Mouse (Mus musculus) heart, embryonic 14.5 days (tissue): Measurements from ENCODE around the gene Krt79. TPM values are rescaled to one million over a fixed set of nuclear protein-coding genes. Genes with fewer than 3 reads are reported as not detected.
A peak's percentile ranks its signal among the peaks of the same experiment; 100 is the strongest.

ENCODE experiments used
- ATAC-seq: fragments of 200-750 bp; cut with Nextera tagmentation; 2 replicates; pipeline ENCODE4 v1.8.0; 2017; ENCODE audit warnings: low read depth, moderate TSS enrichment; ENCODE audit not compliant: insufficient number of reproducible peaks, insufficient read depth, low FRiP score
- H3K27ac ChIP-seq, 2 experiments: fragments of 200-500 bp in 1 of 2; fragments of 300-500 bp in 1 of 2; sonication (generic) in 1 of 2; replicated peaks in 1 of 2; 2 replicates each; pipeline ENCODE4 v1.5.1; 2012 to 2014; ENCODE audit warnings: low read depth in 2 of 2, low read length in 2 of 2, control low read depth in 1 of 2, mild to moderate bottlenecking in 1 of 2, mixed read lengths in 1 of 2; ENCODE audit not compliant: control insufficient read depth in 1 of 2, insufficient read depth in 1 of 2
- H3K27me3 ChIP-seq: fragments of 300-500 bp; sonication (generic); 2 replicates; pipeline ENCODE4 v1.6.1; 2014; ENCODE audit warnings: mild to moderate bottlenecking, low read length, control low read depth; ENCODE audit not compliant: control insufficient read depth, insufficient read depth
- H3K36me3 ChIP-seq: fragments of 300-500 bp; sonication (generic); 2 replicates; pipeline ENCODE4 v1.6.1; 2014; ENCODE audit warnings: mild to moderate bottlenecking, control low read depth, low read length, mixed read lengths; ENCODE audit not compliant: control insufficient read depth, insufficient read depth
- H3K4me1 ChIP-seq, 2 experiments: fragments of 200-500 bp in 1 of 2; fragments of 300-500 bp in 1 of 2; sonication (generic) in 1 of 2; 2 replicates each; pipeline ENCODE4 v1.6.1; 2012 to 2014; ENCODE audit warnings: low read length in 2 of 2, control low read depth in 1 of 2, mixed read lengths in 1 of 2; ENCODE audit not compliant: control insufficient read depth in 2 of 2, insufficient read depth in 2 of 2
- H3K4me2 ChIP-seq: fragments of 300-500 bp; sonication (generic); 2 replicates; pipeline ENCODE4 v1.6.1; 2014; ENCODE audit warnings: mild to moderate bottlenecking, low read length
- H3K4me3 ChIP-seq, 2 experiments: fragments of 200-500 bp in 1 of 2; fragments of 300-500 bp in 1 of 2; sonication (generic) in 1 of 2; 2 replicates each; pipeline ENCODE4 v1.5.1; 2012 to 2014; ENCODE audit warnings: low read length in 2 of 2, mild to moderate bottlenecking in 2 of 2, control low read depth in 1 of 2, low read depth in 1 of 2, moderate library complexity in 1 of 2; ENCODE audit not compliant: control insufficient read depth in 1 of 2, insufficient read depth in 1 of 2
- H3K9ac ChIP-seq: fragments of 300-500 bp; sonication (generic); 2 replicates; pipeline ENCODE4 v1.6.1; 2014; ENCODE audit warnings: mild to moderate bottlenecking, low read length
- H3K9me3 ChIP-seq: fragments of 300-500 bp; sonication (generic); 2 replicates; pipeline ENCODE4 v1.6.1; 2016; ENCODE audit warnings: low read length, control low read depth; ENCODE audit not compliant: control insufficient read depth
- WGBS: fragments of 180-500 bp; shearing (Covaris S2); extraction: QIAGEN DNeasy Blood & Tissue Kit; methylation state at CpG from one replicate; pipeline ENCODE4 v1.1.7; 2014; 5-methylcytosine and 5-hydroxymethylcytosine counted together
- polyA plus RNA-seq: library from polyadenylated mRNA; unstranded; fragments of >200 nt; fragmentation: Nextera tagmentation; extraction: Ambion mirVana; gene quantifications from 2 replicates; pipeline ENCODE4 v1.2.1, GENCODE M21; 2014

Gene Krt79
- polyA plus RNA-seq, 1 experiment from 2014 or later, result 0.51 TPM

GRCm38 (mm10) chr15:101977043-101977726 is 37.1 kb upstream of the Krt79 start:
- ATAC-seq, result peak; percentile 92
- 3% methylated on average over 38 of the region's 39 CpGs for WGBS
- H3K4me1 ChIP-seq, result peaks cover 17 to 18% of the 10 kb centered on the region in 2 experiments

GRCm38 (mm10) chr15:101976641-101977040 is 36.5 kb upstream of the Krt79 start:
- Histone ChIP-seq H3K4me2 (peak overlapping the region; percentile 77), H3K4me3 (peak overlapping the region in 1 of 2 experiments; percentile 34; a peak in 2 of 4 replicates), H3K36me3 (no peaks in the 10 kb centered on the region), H3K9me3 (no peaks in the 10 kb centered on the region), H3K27ac (peak overlapping the region; percentile 50 to 86), H3K9ac (peak overlapping the region; percentile 74), H3K4me1 (peaks cover 17 to 18% of the 10 kb centered on the region in 2 experiments), H3K27me3 (no peaks in the 10 kb centered on the region; the same call in 1 of the 2 replicates)
- 67% methylated on average over 3 of the region's 3 CpGs for WGBS
- ATAC-seq, result no peak

More at GRCm38 (mm10) chr15:101977043-101977726, 37.1 kb upstream of the Krt79 start:
- Histone ChIP-seq H3K4me3 (peak overlapping the region; percentile 34 to 38), H3K27ac (peak overlapping the region; percentile 50 to 86), H3K36me3 (no peaks in the 10 kb centered on the region), H3K4me2 (peak overlapping the region; percentile 77), H3K9ac (peak overlapping the region; percentile 74), H3K9me3 (no peaks in the 10 kb centered on the region), H3K27me3 (no peaks in the 10 kb centered on the region; the same call in 1 of the 2 replicates)

GRCm38 (mm10) chr15:101976023-101976422 is 35.9 kb upstream of the Krt79 start:
- Histone ChIP-seq H3K36me3 (no peaks in the 10 kb centered on the region), H3K9ac (no peak overlapping the region), H3K4me2 (no peak overlapping the region), H3K27me3 (no peaks in the 10 kb centered on the region; the same call in 1 of the 2 replicates), H3K9me3 (no peaks in the 10 kb centered on the region), H3K27ac (no peak overlapping the region), H3K4me1 (peaks cover 17 to 18% of the 10 kb centered on the region in 2 experiments), H3K4me3 (no peak overlapping the region)
- ATAC-seq, result no peak
- 72% methylated on average over 5 of the region's 5 CpGs for WGBS

- H3K36me3 ChIP-seq, result no peaks in the 10 kb centered on the region
- no peaks in the 10 kb centered on the region; the same call in 1 of the 2 replicates for H3K27me3 ChIP-seq
- no peak for ATAC-seq
- no peak overlapping the region for H3K9ac ChIP-seq
- no peak overlapping the region for H3K27ac ChIP-seq
- 56% methylated on average over 15 of the region's 16 CpGs for WGBS
- peaks cover 17 to 18% of the 10 kb centered on the region in 2 experiments for H3K4me1 ChIP-seq
- H3K4me2 ChIP-seq, result no peak overlapping the region
- H3K4me3 ChIP-seq, result no peak overlapping the region
- H3K9me3 ChIP-seq, result no peaks in the 10 kb centered on the region
Measured at GRCm38 (mm10) chr15:101974083-101974845, 34.1 kb upstream of the Krt79 start.

- no peaks in the 10 kb centered on the region for H3K36me3 ChIP-seq
- ATAC-seq, result no peak
- no peak overlapping the region for H3K4me2 ChIP-seq
- WGBS, result 12% methylated on average over 15 of the region's 15 CpGs
- H3K27me3 ChIP-seq, result no peaks in the 10 kb centered on the region; the same call in 1 of the 2 replicates
- no peak overlapping the region for H3K27ac ChIP-seq
- no peaks in the 10 kb centered on the region for H3K9me3 ChIP-seq
- H3K4me3 ChIP-seq, result no peak overlapping the region
- peaks cover 17 to 18% of the 10 kb centered on the region in 2 experiments for H3K4me1 ChIP-seq
- no peak overlapping the region for H3K9ac ChIP-seq
Measured at GRCm38 (mm10) chr15:101973414-101974077, 33.4 kb upstream of the Krt79 start.

- WGBS, result 5% methylated on average over 3 of the region's 6 CpGs
- no peaks in the 10 kb centered on the region; the same call in 1 of the 2 replicates for H3K27me3 ChIP-seq
- H3K27ac ChIP-seq, result no peak overlapping the region
- ATAC-seq, result no peak
- H3K4me3 ChIP-seq, result no peak overlapping the region
- H3K36me3 ChIP-seq, result no peaks in the 10 kb centered on the region
- H3K9ac ChIP-seq, result no peak overlapping the region
- no peak overlapping the region for H3K4me2 ChIP-seq
- H3K9me3 ChIP-seq, result no peaks in the 10 kb centered on the region
- peaks cover 0 to 3% of the 10 kb centered on the region in 2 experiments; a peak in 1 of 4 replicates for H3K4me1 ChIP-seq
Measured at GRCm38 (mm10) chr15:101970536-101970935, 30.4 kb upstream of the Krt79 start.

- Histone ChIP-seq H3K9me3 (no peaks in the 10 kb centered on the region), H3K27me3 (no peaks in the 10 kb centered on the region), H3K9ac (no peak overlapping the region), H3K4me2 (no peak overlapping the region), H3K4me3 (no peak overlapping the region), H3K4me1 (no peaks in the 10 kb centered on the region), H3K27ac (no peak overlapping the region), H3K36me3 (no peaks in the 10 kb centered on the region)
- ATAC-seq, result no peak
- WGBS, result 60% methylated on average over 8 of the region's 8 CpGs
Measured at GRCm38 (mm10) chr15:101966808-101967207, 26.7 kb upstream of the Krt79 start.
